Mouse (Mus musculus): ENCODE measurements around the gene Pcdh8.
A peak's percentile ranks its signal among the peaks of the same experiment; 100 is the strongest.

Pcdh8 gene

GRCm38 (mm10) chr14:79771094-79771535 lies at the start of gene Pcdh8:
Gene Pcdh8, minus strand, starts transcription at chr14:79771312.
- DNase-seq (ENCODE audit: low spot score in 2 of 2) = peak; percentile 14 to 41

- no peak for DNase-seq (ENCODE audit: low spot score in 2 of 2)
Measured at GRCm38 (mm10) chr14:79814709-79815108, 43.6 kb upstream of the Pcdh8 start.

DNA sequence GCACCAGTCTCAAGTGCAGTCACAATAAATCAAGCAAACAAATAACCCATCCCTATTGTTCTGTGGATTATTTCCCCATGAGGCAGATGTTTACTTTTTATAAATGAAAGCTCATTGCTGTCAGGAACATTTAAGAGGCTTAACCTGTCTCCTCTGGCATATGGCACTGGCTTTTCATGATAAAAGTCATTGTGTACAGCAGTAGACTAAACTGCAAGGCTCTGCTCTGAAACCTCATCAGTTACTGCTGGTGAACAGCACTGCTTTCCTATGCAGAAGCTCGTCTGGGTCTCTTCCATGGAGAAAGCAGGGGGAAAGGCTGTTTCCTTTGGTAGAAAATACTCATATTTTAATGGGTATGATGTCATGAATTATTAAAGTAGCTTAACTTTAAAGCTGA lies 43.0 kb upstream of the Pcdh8 start:
- DNase-seq (ENCODE audit: low spot score in 2 of 2) = no peak

- no peak for DNase-seq (ENCODE audit: low spot score in 2 of 2)
Measured at GRCm38 (mm10) chr14:79793179-79793578, 22.1 kb upstream of the Pcdh8 start.

GRCm38 (mm10) chr14:79789535-79789934 lies 18.4 kb upstream of the Pcdh8 start:
- DNase-seq (ENCODE audit: low spot score in 2 of 2) = no peak

DNA sequence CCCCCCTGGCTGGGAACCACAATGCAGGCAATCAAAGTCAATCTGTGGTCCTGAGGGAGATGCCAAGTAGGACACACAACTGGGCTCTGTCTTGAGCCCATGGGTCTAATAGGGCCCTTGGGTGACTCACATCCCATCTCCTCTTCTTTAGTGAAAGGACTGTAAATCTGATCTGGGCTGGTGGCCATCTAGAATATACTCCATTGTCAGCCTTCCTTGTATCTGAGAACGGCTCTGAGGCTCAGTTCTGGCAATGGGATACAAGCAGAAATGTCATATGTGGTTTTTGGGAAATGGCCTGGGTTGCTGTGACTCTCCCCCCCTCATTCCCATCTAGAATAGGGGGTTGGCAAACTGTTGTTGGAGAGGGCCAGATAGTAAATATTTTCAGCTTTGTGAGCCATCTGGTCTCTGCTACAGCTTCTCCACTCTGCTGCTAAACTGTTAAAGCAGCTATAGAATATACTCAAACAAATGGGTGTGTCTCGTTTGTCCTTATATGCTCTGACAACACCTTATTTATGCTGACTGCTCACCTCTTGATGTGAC lies 17.6 kb upstream of the Pcdh8 start:
- DNase-seq (ENCODE audit: low spot score in 2 of 2) = no peak

DNA sequence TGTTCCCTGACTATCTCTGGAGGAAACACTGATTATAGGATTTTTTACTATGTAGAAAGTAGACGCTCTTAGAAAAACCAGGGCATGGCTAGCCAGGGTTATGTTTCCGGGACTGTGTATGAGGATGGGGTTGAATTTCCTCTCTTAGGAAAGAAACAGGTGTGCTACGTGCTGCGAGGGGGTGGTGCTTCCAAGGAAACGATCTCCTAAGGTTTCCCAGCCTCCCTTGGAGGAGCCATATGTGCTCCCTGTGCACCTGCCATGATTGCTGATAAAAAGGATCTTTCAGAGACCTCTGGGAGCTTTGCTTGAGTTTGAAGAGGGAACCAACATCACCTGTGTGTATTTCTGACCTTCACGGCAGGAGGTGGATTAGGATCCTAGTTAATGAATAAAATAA lies 16.8 kb upstream of the Pcdh8 start:
- no peak for DNase-seq (ENCODE audit: low spot score in 2 of 2)

GRCm38 (mm10) chr14:79785400-79785799 lies 14.3 kb upstream of the Pcdh8 start:
- no peak for DNase-seq (ENCODE audit: low spot score in 2 of 2)

- DNase-seq (ENCODE audit: low spot score in 2 of 2) = no peak
Measured at GRCm38 (mm10) chr14:79780889-79781288, 9.8 kb upstream of the Pcdh8 start.

- no peak for DNase-seq (ENCODE audit: low spot score in 2 of 2)
Measured at GRCm38 (mm10) chr14:79780332-79780731, 9.2 kb upstream of the Pcdh8 start.

GRCm38 (mm10) chr14:79779841-79780240 lies 8.7 kb upstream of the Pcdh8 start:
- DNase-seq (ENCODE audit: low spot score in 2 of 2) = no peak

DNA sequence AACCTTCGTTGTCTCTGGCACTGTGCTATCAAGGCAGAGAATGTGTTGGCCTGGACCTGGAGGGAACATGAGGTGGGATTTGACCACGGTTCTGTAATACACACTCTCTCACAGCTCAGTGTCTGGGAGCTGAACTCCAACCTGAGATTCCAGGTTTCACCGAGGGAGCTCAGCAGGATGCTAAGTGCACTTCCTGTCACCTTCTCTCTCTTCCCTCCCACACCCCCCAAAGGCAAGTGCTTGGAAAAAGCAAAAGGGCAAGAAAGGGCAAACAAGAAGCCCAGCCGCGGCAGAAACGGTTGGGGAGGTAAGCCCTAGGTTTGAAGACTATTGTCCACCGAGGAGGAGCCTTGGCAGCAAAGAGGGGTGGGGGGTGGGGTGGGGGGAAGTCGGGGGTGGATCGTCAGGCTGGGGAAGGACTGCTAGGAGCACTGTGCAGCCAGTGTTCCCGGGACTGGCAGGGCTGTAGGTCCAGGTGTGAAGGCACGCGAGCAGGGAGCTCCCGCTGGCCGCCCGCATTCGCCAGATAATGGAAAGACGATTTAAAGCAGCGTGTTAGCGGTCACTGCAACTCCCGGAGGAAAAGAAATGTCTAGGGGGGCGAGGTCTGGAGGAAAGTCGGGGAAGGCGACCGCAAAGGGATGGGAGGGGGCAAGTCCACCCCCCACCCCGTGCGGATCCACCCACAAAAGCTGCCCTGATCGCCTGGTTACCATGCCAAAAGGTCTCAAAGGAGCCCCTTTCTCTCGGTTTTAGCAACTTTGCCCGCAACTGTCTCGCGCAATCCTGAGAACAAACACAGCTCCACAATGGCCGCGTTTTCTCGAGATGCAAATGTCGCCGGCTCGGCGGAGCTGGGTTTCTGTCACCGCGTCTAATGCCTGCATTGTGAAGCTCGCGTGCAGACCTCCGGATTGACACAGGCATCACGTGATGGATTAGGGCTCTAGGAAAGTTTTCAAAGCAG lies 2.6 kb upstream of the Pcdh8 start:
- no peak for DNase-seq (ENCODE audit: low spot score in 2 of 2)

DNA sequence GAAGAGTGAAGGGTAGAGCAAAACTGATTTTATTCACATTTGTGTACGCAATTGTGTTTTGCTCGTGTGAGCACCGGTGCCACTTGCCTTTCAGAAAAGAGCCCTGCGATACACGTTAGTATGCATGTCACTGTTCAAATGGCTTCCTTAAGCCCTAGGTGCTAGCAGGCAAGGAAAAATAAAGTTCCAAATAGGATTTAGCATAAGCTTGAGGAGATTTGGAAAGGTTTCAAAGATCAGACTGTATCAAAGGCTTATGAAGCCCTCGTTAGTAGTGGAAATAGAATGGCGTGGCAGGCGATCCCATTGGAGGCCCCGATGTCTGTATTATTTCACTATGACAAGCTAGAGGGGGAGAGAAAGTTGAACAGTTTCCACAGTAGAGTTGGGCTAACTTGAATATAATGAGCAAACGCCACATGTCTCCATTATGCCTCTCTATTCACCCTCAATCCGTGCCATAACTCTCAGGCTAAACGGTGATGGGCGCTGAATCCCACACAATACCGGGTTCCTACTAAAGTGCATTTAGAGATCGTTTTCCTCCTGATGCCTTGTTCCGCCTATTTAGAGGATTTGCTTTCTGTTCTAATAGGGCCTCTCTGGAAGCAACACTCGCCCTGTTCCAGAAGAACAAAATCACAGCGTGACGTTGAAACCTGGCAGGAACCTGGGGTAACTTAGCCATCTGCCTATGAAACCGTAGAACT lies 845 bp upstream of the Pcdh8 start:
- no peak for DNase-seq (ENCODE audit: low spot score in 2 of 2)

DNA sequence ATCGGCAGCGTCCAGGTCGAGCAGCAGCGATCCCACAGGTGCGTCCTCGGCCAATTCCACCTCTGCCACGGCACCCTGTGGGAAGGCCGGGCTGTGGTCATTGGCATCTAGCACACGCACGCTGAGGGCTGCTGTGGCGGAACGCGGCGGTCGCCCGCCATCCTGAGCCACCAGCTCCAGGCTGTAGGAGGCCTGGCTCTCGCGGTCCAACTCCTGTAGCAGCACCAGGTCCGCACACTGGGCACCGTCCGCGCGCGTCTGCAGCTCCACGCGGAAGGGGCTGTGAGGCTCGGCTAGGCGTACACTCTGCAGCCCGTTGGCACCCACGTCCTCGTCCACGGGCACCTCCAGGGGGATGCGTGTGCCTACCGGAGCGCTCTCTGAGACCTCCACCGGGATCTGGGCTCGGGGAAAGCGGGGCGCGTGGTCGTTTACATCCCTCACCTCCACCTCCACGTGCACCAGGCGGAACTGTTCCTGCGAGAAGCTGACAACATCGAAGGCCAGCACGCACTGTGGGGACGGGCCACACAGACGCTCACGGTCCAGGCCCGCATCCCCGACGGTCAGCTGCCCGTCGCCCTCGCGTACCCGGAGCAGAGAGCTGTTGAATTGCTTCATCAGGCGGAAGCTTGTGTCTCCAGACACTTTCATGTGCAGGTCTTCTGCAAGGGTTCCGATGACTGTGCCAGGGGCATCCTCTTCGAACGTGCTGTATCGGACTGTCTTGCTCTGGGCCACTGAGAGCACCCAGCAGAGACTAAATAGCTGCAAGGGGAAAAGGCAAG lies 612 bp downstream of the Pcdh8 start:
- no peak for DNase-seq (ENCODE audit: low spot score in 2 of 2)

GRCm38 (mm10) chr14:79769618-79770017 lies 1.5 kb downstream of the Pcdh8 start:
- peak; percentile 11 to 47 for DNase-seq (ENCODE audit: low spot score in 2 of 2)

DNA sequence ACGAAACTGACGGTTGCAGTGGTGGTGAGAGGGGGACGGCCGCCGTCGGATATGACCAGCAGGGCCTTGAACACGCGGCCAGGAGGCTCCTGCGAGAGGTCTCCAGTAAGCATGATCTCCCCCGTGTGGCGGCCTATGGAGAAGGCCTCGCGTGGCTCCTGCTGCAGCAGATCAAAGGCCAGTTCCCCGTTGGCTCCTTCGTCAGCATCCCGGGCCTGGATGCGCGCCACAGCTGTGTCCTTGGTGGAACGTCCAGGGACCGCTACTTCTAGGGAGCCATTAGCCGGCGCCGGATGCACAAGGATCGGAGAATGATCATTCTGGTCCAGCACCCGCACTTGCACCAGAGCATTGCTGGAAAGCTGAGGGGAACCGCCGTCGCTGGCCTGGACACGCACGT lies 2.1 kb downstream of the Pcdh8 start:
- DNase-seq (ENCODE audit: low spot score in 2 of 2) = peak in 1 of 2 experiments; percentile 4

- no peak for DNase-seq (ENCODE audit: low spot score in 2 of 2)
Measured at GRCm38 (mm10) chr14:79768076-79768830, 2.9 kb downstream of the Pcdh8 start.

GRCm38 (mm10) chr14:79767601-79768000 lies 3.5 kb downstream of the Pcdh8 start:
- DNase-seq (ENCODE audit: low spot score in 2 of 2) = no peak

- no peak for DNase-seq (ENCODE audit: low spot score in 2 of 2)
Measured at GRCm38 (mm10) chr14:79765196-79765765, 5.8 kb downstream of the Pcdh8 start.

GRCm38 (mm10) chr14:79754601-79755222 lies 16.4 kb downstream of the Pcdh8 start:
- no peak for DNase-seq (ENCODE audit: low spot score in 2 of 2)

Measured in thymus, postnatal 10 days (tissue).